Mouse (Mus musculus) lung, postnatal 0 days (tissue): ENCODE results near the gene Wipf2. TPM values are rescaled to one million over a fixed set of nuclear protein-coding genes. Genes with fewer than 3 reads are reported as not detected.
A peak's percentile ranks its signal among the peaks of the same experiment; 100 is the strongest.

ENCODE experiments used
- ATAC-seq: fragments of 200-750 bp; cut with Nextera tagmentation; 2 replicates; pipeline ENCODE4 v1.8.0; 2017; ENCODE audit warnings: moderate library complexity
- DNase-seq: peaks from one replicate; pipeline ENCODE4 v3.0.0-alpha.2; 2016; ENCODE audit warnings: low spot score
- H3K27ac ChIP-seq: fragments of 300-500 bp; sonication (generic); 2 replicates; pipeline ENCODE4 v1.5.1; 2014; ENCODE audit warnings: antibody characterized with exemption, mild to moderate bottlenecking, low read length, mixed read lengths
- H3K27me3 ChIP-seq: fragments of 300-500 bp; sonication (generic); replicated peaks from 2 replicates; pipeline ENCODE4 v1.6.1; 2014; ENCODE audit warnings: low read length, mixed read lengths; ENCODE audit not compliant: insufficient read depth
- H3K36me3 ChIP-seq: fragments of 300-500 bp; sonication (generic); 2 replicates; pipeline ENCODE4 v1.6.1; 2014; ENCODE audit warnings: low read length, mixed read lengths; ENCODE audit not compliant: insufficient read depth
- H3K4me1 ChIP-seq: fragments of 300-500 bp; sonication (generic); 2 replicates; pipeline ENCODE4 v1.6.1; 2014; ENCODE audit warnings: antibody characterized with exemption, low read depth, low read length, mixed read lengths; ENCODE audit not compliant: insufficient read depth
- H3K4me2 ChIP-seq: fragments of 300-500 bp; sonication (generic); replicated peaks from 2 replicates; pipeline ENCODE4 v1.6.1; 2014; ENCODE audit warnings: low read depth, mild to moderate bottlenecking, low read length, moderate library complexity, mixed read lengths
- H3K4me3 ChIP-seq: fragments of 300-500 bp; sonication (generic); 2 replicates; pipeline ENCODE4 v1.5.1; 2014; ENCODE audit warnings: low read depth, low read length
- H3K9ac ChIP-seq: fragments of 300-500 bp; sonication (generic); replicated peaks from 2 replicates; pipeline ENCODE4 v1.6.1; 2014; ENCODE audit warnings: low read depth, mild to moderate bottlenecking
- H3K9me3 ChIP-seq: fragments of 300-500 bp; sonication (generic); 2 replicates; pipeline ENCODE4 v1.6.1; 2016; ENCODE audit warnings: low read length, mixed read lengths
- CTCF ChIP-seq: IDR thresholded peaks from 2 replicates; pipeline ENCODE4 v1.5.1; 2016; ENCODE audit warnings: antibody characterized with exemption, mild to moderate bottlenecking
- EP300 ChIP-seq: IDR thresholded peaks from 2 replicates; pipeline ENCODE4 v1.6.1; 2016; ENCODE audit warnings: antibody characterized with exemption, mild to moderate bottlenecking, control low read depth
- WGBS: fragments of 180-500 bp; shearing (Covaris S2); extraction: QIAGEN DNeasy Blood & Tissue Kit; methylation state at CpG from one replicate; pipeline ENCODE4 v1.1.7; 2014; 5-methylcytosine and 5-hydroxymethylcytosine counted together
- polyA plus RNA-seq: library from polyadenylated mRNA; unstranded; fragments of >200 nt; fragmentation: Nextera tagmentation; extraction: Ambion mirVana; gene quantifications from 2 replicates; pipeline ENCODE4 v1.2.1, GENCODE M21; 2015

Gene Wipf2
- polyA plus RNA-seq, 1 experiment from 2014 or later = 4.0 TPM

DNA sequence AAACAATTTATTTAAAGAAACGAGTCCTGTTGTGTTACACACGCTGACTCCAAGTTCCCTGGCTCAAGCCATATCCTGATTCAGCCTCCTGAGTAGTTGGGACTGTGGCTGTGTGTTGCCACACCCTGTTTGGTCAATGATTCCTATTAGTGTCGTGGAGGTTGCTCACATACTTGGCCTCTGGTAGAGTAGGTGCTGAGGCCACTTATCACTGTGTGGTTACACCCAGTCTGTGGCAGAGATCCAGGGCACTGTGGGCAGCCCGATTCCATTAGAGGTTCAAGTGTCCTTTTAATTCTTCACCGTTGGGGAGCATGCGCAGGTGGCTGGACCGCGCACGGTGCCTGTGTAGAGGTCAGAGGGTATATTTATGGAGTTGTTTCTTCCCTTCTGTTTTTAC, 10.5 kb downstream of the Wipf2 start:
- ATAC-seq = peak; percentile 92
- no peak overlapping the region for H3K27ac ChIP-seq

DNA sequence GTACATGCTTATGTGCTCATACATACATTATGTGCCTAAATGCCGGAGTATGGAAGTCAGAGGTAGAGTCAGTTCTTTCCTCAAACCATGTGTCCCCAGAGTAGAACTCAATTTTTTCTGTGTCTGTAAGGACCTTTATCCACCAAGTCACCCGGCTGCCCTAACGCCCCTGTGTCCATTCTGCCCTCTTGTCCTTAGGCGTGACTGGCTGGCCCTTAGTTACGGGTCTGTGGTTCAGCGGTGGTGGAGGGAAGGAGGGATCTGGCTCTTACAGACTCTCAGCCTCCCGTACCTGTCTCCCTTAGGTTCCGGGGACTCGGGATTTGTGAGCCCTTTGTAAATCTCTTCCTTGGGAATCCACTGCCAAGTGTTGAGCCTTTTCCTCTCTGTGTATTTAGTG, 13.6 kb downstream of the Wipf2 start:
- TF ChIP-seq EP300 = no peak
- TF ChIP-seq CTCF = no peak
- no peak overlapping the region for H3K4me3 ChIP-seq
- no peaks in the 10 kb centered on the region for H3K36me3 ChIP-seq
- H3K9me3 ChIP-seq = no peaks in the 10 kb centered on the region
- DNase-seq (no peak), ATAC-seq (no peak)
- 0 out of 2 replicates have a peak overlapping the region, but pooled peaks have one; percentile 54 for H3K27ac ChIP-seq
- H3K27me3 ChIP-seq = no peaks in the 10 kb centered on the region
- no peaks in the 10 kb centered on the region for H3K4me1 ChIP-seq
- H3K9ac ChIP-seq = no peak overlapping the region
- WGBS = 72% methylated on average over 9 of the region's 9 CpGs
- no peak overlapping the region for H3K4me2 ChIP-seq

More for the DNA sequence above, 10.5 kb downstream of the Wipf2 start:
- no peaks in the 10 kb centered on the region for H3K36me3 ChIP-seq
- DNase-seq = peak; percentile 95
- H3K4me2 ChIP-seq = no peak overlapping the region
- no peaks in the 10 kb centered on the region for H3K27me3 ChIP-seq
- H3K4me3 ChIP-seq = no peak overlapping the region
- H3K9me3 ChIP-seq = no peaks in the 10 kb centered on the region
- TF ChIP-seq EP300 = peak; percentile 87
- no peak for TF ChIP-seq CTCF
- no peak overlapping the region for H3K9ac ChIP-seq
- no peaks in the 10 kb centered on the region; the same call in 1 of the 2 replicates for H3K4me1 ChIP-seq
- WGBS = 58% methylated on average over 9 of the region's 9 CpGs

DNA sequence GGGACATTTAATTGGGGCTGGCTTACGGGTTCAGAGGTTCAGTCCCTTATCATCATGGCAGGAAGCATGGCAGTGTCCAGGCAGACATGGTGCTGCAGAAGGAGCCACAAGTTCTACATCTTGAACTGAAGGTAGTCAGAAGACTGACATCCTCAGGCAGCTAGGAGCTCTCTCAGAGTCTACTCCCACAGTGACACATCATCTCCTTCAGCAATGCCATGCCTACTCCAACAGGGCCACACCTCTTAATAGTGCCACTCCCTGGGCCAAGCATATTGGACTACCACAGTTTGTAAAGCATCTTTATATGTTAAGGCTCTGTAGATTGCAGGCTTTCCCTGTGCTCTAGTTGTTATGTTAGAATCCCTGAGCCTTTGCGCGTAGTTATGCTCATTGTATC, 24.3 kb downstream of the Wipf2 start:
- no peaks in the 10 kb centered on the region for H3K9me3 ChIP-seq
- H3K36me3 ChIP-seq = peaks cover 46% of the 10 kb centered on the region
- DNase-seq = no peak
- H3K9ac ChIP-seq = no peak overlapping the region
- no peak for ATAC-seq
- no peaks in the 10 kb centered on the region for H3K27me3 ChIP-seq
- 99% methylated on average over 3 of the region's 3 CpGs for WGBS
- H3K27ac ChIP-seq = no peak overlapping the region
- no peaks in the 10 kb centered on the region for H3K4me1 ChIP-seq
- H3K4me2 ChIP-seq = no peak overlapping the region
- TF ChIP-seq CTCF (no peak), EP300 (no peak)
- H3K4me3 ChIP-seq = no peak overlapping the region

DNA sequence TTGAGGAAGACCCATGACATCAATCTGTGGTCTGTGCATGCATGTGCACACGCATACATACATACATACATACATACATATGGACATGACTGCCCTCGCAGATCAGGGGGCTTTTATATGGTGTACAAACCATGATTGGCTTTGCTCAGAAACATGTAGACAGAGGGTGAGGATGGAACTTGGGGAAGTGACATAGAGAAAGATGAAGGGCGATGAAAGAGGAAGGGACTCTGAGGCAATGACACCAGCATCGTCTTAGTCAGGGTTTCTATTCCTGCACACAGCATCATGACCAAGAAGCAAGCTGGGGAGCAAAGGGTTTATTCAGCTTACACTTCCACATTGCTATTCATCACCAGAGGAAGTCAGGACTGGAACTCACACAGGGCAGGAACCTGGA, 25.6 kb downstream of the Wipf2 start:
- TF ChIP-seq CTCF (no peak), EP300 (no peak)
- Histone ChIP-seq H3K27ac (no peak overlapping the region), H3K36me3 (peaks cover 55% of the 10 kb centered on the region), H3K4me3 (no peak overlapping the region), H3K9ac (no peak overlapping the region), H3K27me3 (no peaks in the 10 kb centered on the region), H3K4me1 (no peaks in the 10 kb centered on the region), H3K9me3 (no peaks in the 10 kb centered on the region), H3K4me2 (no peak overlapping the region)
- WGBS = 99% methylated on average over 4 of the region's 4 CpGs
- DNase-seq = no peak
- ATAC-seq = no peak

DNA sequence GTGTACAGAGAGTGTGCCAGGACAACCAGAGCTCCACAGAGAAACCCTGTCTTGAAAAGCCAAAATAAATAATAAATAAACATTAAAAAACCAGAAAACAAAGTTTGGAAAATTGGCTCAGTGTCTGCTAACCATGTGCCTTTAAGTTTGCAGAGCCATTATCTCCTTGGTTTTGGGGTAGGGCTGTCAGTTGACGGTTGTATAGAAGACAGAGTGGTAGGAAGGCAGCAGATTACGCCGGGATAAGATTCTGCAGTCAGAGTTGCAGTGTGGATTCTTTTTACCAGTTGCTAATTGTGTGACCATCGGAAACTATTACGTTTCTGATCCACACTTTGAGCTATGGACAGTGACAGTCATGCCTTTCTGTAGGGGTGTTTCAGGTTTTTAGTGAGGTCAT, 26.5 kb downstream of the Wipf2 start:
- H3K4me1 ChIP-seq = no peaks in the 10 kb centered on the region
- 84% methylated on average over 5 of the region's 5 CpGs for WGBS
- no peak overlapping the region for H3K9ac ChIP-seq
- no peak for ATAC-seq
- no peak for DNase-seq
- no peak overlapping the region for H3K4me2 ChIP-seq
- no peak overlapping the region for H3K27ac ChIP-seq
- no peaks in the 10 kb centered on the region for H3K27me3 ChIP-seq
- H3K4me3 ChIP-seq = no peak overlapping the region
- no peaks in the 10 kb centered on the region for H3K9me3 ChIP-seq
- TF ChIP-seq CTCF = no peak
- no peak for TF ChIP-seq EP300
- H3K36me3 ChIP-seq = peaks cover 56% of the 10 kb centered on the region

DNA sequence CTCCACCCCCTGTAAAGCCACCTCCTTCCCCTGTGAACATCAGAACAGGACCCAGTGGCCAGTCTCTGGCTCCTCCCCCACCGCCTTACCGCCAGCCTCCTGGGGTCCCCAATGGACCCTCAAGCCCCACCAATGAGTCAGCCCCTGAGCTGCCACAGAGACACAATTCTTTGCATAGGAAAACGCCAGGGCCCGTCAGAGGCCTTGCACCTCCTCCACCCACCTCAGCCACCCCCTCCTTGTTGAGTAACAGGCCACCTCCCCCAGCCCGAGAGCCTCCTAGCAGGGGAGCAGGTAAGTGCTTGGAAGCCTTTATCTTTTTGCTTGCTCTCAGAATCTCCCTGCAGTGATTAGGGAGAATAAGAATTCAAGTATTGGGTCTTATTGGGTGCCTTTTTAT, 29.0 kb downstream of the Wipf2 start:
- H3K9me3 ChIP-seq = no peaks in the 10 kb centered on the region
- no peaks in the 10 kb centered on the region for H3K27me3 ChIP-seq
- no peak overlapping the region for H3K4me2 ChIP-seq
- no peak for TF ChIP-seq EP300
- no peak for TF ChIP-seq CTCF
- DNase-seq = no peak
- no peak overlapping the region for H3K4me3 ChIP-seq
- peaks cover 65% of the 10 kb centered on the region for H3K36me3 ChIP-seq
- no peak overlapping the region for H3K27ac ChIP-seq
- H3K4me1 ChIP-seq = no peaks in the 10 kb centered on the region
- no peak overlapping the region for H3K9ac ChIP-seq
- 40% methylated on average over 5 of the region's 5 CpGs for whole genome bisulfite sequencing
- ATAC-seq = peak; percentile 40; the same call in 1 of the 2 replicates

DNA sequence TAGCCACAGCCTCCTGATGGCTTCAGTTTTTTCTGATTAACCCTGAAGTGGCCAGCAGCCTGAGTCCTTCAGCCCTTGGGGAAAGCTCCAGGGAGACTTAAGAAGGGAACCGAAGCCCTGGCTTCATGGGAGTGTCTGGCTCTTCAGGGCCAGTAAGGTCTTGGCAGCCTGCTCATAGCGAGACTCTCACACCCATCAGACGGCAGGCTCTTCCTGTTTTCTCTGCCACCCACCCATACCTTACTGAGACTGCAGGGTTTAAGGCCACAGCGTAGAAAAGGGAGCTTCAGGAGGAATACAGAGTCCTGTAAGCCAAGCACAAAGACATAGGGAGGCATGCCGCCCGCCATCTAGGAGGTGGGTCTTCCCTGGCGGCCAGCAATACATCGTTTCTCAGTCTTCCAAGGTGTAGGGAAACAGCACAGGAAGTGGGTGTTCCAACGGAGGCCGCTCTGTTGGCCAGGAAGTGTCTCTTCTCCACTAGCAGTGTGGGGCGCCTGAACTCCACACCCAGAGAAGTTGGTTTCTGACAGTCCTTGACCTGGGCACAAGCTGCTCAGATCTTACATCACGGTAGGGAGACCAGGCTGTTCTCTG, 37.2 kb downstream of the Wipf2 start:
- H3K36me3 ChIP-seq = peaks cover 29% of the 10 kb centered on the region
- TF ChIP-seq CTCF (no peak), EP300 (no peak)
- no peak overlapping the region for H3K27ac ChIP-seq
- no peaks in the 10 kb centered on the region for H3K27me3 ChIP-seq
- 56% methylated on average over 12 of the region's 12 CpGs for WGBS
- H3K9me3 ChIP-seq = no peaks in the 10 kb centered on the region
- ATAC-seq (no peak), DNase-seq (no peak)
- H3K4me3 ChIP-seq = no peak overlapping the region
- no peak overlapping the region for H3K4me2 ChIP-seq
- 0 out of 2 replicates have a peak, but pooled peaks cover 6% of the 10 kb centered on the region for H3K4me1 ChIP-seq
- no peak overlapping the region for H3K9ac ChIP-seq
